Mouse (Mus musculus): ENCODE data around the gene Samd7. TPM values are rescaled to one million over a fixed set of nuclear protein-coding genes. Genes with fewer than 3 reads are reported as not detected.

The Samd7 gene
- polyA plus RNA-seq, 1 experiment, result 0.08 TPM

GRCm38 (mm10) chr3:30812881-30813280 is 66.8 kb downstream of the Samd7 start:
- no peak for DNase-seq (ENCODE audit: low read depth)
- TF ChIP-seq POLR2A (IDR thresholded peaks at IDR 0.05; ENCODE audit: borderline replicate concordance, extremely low read depth, insufficient read depth, insufficient read length, poor library complexity, severe bottlenecking), result no peak
- TF ChIP-seq CTCF (IDR thresholded peaks at IDR 0.05; ENCODE audit: borderline replicate concordance, extremely low read depth, insufficient read depth, insufficient read length), result no peak

Other genes starting within 250 kb of the Samd7 start
- gene Mecom, start 198.3 kb upstream of the Samd7 start, polyA plus RNA-seq (2012; rRNA removed), result 3.7 and 7.3 TPM in 2 replicates
- gene Actrt3, start 146.4 kb upstream of the Samd7 start, polyA plus RNA-seq (2012; rRNA removed), result 0.11 and 0.13 TPM in 2 replicates
- 16.0 and 20.6 TPM in 2 replicates for gene Mynn, start 144.2 kb upstream of the Samd7 start, polyA plus RNA-seq (2012; rRNA removed)
- gene Lrriq4, start 101.8 kb upstream of the Samd7 start, polyA plus RNA-seq (2012; rRNA removed), result 0.05 TPM in 1 of 2 replicates, not detected in the other
- 0.35 and 0.63 TPM in 2 replicates for gene Lrrc34, start 98.4 kb upstream of the Samd7 start, polyA plus RNA-seq (2012; rRNA removed)
- not detected in 2 replicates for gene Lrrc31, start 46.5 kb upstream of the Samd7 start, polyA plus RNA-seq (2012; rRNA removed)
- 44.1 and 51.0 TPM in 2 replicates for gene Sec62, start 46.6 kb downstream of the Samd7 start, polyA plus RNA-seq (2012; rRNA removed)
- gene Gpr160, start 109.7 kb downstream of the Samd7 start, polyA plus RNA-seq (2012; rRNA removed), result 0.72 and 0.75 TPM in 2 replicates
- gene Phc3, start 223.1 kb downstream of the Samd7 start, polyA plus RNA-seq (2012; rRNA removed), result 17.0 and 22.8 TPM in 2 replicates
- 38.6 and 41.7 TPM in 2 replicates for gene Prkci, start 249.5 kb downstream of the Samd7 start, polyA plus RNA-seq (2012; rRNA removed)

All from brain, embryonic 14.5 days (tissue).